Mouse (Mus musculus) gastrocnemius, adult 18-20 months (tissue): ENCODE results near the gene Usf3. TPM values are rescaled to one million over a fixed set of nuclear protein-coding genes. Genes with fewer than 3 reads are reported as not detected.

ENCODE experiments used
- DNase-seq: peaks from one replicate; pipeline ENCODE4 v3.0.0; 2021; ENCODE audit warnings: low spot score
- total RNA-seq, 2 experiments: library from RNA; stranded (reverse); gene quantifications; 2 replicates each; pipeline ENCODE4 v1.2.3; 2021

Gene Usf3
- total RNA-seq, 2 experiments from 2014 or later = 43.0 to 52.5 TPM

DNA sequence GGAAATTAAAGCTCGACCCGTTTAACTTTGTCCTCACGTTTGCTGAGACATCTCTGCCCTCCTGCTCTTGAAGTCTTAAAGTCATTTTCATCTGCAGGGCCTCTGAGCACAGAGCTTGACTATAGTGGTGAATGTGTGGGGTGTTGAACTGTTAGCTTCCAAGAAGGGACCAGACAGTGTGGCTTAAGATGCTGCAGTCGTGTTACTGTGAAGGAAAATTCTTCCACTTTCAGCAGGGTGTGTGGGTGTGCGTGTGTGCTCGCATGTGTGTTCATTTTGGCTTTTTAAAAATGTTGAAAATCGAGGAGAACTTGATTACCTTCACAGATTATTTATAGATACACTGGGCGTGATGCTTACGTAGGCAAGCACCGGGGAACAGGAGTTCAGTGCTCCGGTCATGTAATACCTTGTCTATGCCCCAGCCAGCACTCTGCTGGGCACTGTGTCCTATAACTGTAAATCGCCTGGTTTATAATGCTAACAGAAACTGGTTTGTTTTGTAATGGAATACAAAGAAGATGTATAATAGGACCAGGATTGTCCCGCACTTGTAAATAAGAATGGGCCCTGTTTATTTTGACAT is 53.8 kb downstream of the Usf3 start:
- peak; percentile 55 for DNase-seq

DNA sequence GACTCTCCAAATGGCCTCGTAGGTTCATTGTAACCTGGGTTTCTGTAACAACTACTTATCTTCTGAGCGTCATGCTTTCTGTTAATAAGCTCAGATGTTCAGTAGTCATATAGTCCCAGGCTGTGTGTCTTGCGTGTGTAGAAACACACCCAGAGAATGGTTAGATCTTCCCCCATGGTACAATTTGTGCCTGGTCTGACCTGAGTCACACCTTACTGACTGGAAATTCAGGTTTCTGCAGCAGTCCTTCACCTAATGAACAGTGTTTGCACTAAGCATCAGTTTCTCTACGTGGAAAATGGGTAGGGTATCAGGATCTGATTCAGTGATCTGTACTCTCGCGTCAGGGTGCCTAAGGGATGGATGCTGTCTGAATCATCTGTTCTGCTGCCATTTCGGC is 60.0 kb downstream of the Usf3 start:
- DNase-seq = no peak

DNA sequence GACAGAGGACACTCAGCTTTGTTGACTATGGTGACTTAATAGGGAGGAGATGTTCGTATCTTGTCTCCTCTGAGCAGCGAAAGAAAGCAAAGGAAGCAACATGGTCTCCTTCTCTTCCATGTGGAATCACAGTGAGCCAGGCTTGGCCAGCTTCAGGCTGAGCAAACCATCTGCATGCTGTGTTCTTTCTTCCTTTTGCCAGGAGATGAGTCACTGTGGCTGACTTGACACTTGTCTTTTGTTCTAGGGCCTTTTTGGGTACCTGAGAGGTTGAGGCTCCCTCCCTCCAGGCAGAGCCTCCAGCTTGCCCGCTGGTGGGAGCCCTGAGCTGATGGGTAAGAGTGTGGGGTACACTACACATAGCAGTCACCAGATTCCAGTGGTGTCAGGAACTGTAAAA is 64.8 kb downstream of the Usf3 start:
- no peak for DNase-seq

DNA sequence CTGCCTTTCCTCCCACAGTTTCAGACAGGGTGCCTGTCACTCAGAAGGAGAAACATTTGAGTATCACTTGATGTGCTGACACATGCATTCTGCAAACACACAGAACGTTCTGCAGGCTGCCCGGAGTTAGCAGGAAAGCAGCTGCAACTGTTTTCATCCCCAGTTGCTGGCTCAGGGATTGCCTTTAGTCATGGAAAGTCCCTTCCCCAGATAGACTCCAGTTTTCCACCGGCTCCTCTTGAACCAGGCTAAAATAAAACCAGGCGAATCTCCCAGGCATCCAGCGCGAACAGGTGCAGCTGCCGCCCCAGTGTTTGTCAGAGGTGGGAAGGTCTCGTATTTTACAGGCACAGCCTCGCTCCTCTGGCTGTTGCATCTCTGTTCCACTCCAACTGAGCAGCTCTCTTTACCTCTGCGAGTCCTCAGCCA is 65.8 kb downstream of the Usf3 start:
- DNase-seq = peak; percentile 89

DNA sequence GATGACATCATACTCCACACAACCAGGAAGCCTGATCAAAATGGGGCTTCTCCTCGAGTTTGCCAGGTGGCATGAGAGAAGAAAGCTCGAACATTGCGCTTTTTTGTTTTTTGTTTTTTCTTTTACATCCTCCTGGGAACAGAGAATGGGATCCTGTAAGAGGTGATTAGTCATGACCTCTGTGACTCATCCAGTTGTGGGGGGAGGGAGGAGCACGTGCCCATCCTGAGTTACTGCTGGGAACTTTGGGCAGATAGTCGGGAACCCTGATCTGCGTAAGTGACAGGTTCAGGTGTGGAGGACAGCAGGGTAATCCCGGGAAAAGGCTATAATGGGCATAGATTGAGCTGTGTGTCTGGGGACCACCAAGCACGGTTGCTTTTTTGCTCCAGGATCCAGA is 67.4 kb downstream of the Usf3 start:
- no peak for DNase-seq

DNA sequence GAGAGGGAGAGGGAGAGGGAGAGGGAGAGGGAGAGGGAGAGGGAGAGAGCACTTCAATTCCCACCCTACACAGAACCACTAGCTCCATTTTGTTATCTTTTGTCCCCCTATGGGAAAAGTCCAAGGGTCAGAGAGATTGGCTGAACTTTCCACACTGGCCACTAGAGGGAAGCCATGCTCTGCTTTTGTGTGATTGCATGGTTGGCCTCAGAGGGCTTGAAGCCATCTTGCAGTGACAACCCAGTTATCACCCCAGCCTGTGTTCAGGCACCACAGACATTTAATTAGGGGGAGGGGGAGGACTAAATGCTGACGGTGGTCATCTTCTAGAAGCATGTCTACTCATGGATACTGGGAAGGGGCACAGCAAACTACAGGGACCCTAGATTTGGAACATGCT is 69.6 kb downstream of the Usf3 start:
- peak; percentile 88 for DNase-seq

DNA sequence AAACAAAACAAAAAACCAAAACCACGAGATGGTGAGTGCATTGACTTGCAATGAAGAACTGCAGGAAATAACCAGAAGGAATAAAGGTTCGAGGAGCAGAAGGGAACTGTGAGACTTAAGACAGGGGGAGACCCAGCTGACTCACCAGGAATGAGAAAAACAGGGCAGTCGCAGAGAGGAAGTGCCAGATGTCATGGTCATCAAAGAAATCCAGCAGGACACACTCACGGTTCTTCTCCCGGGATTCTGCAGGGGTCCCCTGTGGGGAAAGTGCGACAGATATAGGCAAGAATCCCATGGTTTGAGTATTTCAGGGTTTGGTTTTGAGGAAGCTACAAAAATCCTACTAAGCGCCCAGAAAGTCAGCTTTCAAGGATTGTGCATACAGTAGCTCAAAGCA is 70.3 kb downstream of the Usf3 start:
- DNase-seq = no peak

DNA sequence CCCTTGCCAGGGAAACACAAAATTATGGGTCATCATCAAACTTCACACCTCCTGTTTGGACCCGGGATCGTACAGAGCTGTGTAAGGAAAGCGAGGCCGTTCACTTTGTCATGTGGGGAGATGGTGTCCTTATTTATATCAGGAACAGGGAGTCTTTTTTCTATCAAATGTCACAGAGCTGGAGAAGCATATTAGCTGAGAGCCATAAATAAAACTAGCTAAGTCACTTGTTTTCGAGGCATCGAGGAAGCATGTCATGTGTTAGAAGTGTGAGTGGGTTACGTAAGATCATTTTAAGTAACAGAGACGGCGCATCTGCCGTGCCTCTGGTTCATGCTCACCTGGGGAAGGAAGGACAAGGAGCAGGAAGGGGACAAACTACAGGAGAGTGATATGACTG is 76.9 kb downstream of the Usf3 start:
- DNase-seq = no peak

DNA sequence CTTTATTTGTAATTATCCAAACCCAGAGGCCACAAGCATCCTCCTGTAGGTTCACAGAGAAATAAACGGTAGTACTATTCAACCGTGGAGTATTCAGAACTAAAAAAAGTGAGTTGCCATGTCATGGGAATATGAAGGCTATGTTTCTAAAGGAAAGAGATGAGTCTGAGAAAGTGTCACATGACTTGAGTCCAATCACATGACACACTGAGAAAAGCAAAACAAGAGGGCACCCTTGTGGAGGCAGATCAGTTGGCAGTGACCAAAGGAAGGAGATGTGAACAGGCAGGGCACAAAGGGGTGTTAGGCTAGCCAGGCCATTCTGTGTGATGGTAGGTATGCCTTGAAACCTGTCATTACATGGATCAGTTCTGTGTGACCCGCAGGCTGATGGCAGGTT is 79.7 kb downstream of the Usf3 start:
- DNase-seq = no peak

DNA sequence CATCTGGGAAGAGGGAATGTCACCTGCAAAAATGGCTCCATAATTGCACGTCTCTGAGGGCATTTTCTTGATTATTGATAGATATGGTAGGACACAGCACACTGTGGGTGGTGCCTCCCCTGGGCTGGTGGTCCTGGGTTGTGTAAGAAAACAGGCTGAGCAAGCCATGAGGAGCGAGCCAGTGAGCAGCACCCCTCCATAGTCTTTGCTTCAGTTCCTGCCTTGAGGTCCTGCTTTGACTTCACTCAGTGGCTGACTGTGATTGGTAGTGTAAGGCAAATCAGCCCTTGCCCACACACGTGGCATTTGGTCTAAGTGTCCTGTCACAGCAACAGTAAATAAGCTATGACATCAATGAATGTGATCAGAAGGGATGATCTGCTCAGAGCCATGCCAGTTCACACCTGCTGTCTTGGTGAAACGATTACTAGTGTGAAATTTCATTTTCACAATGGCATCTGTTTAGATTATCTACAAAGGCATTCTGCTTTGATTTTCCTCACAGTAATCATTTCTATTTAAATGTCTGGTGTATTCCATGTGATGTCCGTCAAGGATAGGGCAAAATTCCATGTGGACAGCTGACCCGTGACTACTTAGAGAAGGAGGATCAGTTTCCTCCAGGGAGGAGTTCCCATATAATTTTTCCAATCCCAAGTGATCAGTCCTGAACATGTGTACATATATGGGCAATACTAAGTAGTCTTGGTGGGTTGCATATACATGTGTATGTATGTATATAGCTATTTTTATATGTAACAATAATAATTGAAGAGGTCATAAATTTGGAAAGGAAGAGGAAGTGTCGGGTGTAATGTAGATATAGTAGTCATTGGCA is 81.0 kb downstream of the Usf3 start:
- no peak for DNase-seq

DNA sequence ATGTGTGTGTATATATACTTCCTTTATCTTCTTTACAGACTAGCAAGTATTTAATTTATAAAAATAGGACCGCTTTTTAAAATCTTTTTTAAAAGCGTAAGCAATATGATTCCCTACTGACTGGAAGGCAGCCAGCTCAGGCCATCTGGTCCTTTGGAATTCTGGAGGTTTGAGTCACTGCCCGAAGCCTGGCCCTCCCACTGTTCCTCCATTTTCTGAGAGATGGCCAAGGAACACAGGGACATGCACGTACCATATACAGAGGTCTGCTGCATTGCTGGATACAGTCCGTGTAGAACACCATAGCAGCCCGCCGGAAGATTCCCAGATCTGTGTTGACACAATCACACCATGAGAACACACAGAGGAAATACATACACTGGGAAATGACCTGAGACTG is 81.7 kb downstream of the Usf3 start:
- peak; percentile 62 for DNase-seq

DNA sequence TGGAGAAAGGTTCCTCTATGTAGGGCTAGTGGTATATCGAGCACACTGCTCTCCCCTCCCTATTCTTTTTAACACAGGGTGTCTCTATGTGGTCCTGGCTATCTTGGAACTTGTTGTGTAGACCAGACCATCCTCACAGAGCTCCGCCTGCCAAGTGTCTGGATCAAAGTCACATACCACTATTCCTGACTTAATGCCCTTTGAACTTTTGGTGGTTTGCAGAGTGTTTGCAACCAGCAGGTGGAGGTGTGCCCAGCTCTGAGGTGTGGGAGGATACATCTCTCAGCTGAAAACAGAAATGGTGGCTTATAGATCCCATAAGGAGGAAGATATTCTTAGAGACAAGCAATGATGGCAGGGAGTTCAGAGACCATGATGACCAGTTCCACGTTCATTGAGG is 84.4 kb downstream of the Usf3 start:
- DNase-seq = no peak

DNA sequence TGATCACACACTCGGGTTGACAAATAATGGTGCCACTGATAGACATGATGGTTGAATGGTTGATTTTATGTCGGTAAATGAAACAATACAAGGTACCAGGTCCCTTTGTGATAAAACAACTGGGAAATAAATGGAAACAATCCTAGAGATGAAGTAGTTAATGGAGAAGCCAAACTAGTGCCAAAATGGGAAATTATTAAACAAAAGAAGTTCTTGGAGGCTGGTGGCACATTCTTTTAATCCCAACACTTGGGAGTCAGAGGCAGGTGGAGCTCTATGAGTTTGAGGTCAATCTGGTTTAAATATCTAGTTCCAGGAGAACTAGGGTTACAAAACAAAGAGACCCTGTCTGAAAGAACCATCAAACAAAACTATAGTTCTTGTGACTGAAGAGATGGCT is 91.9 kb downstream of the Usf3 start:
- DNase-seq = no peak

DNA sequence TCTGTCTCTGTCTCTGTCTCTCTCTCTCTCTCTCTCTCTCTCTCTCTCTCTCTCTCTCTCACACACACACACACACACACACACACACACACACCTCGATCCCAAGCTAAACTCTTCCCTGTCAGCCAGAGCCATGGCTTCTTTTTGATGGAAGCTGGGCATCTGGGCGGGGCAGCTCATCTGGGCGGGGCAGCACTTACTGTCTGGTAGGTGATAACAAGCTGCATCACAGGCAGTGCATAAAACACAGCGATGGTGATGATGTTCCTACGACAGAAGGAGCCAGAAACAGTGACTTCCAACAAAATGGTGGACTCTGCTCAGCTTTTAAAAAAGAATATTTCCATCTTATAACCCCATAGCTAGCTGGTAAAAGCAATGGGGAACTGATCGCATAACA is 92.5 kb downstream of the Usf3 start:
- no peak for DNase-seq

DNA sequence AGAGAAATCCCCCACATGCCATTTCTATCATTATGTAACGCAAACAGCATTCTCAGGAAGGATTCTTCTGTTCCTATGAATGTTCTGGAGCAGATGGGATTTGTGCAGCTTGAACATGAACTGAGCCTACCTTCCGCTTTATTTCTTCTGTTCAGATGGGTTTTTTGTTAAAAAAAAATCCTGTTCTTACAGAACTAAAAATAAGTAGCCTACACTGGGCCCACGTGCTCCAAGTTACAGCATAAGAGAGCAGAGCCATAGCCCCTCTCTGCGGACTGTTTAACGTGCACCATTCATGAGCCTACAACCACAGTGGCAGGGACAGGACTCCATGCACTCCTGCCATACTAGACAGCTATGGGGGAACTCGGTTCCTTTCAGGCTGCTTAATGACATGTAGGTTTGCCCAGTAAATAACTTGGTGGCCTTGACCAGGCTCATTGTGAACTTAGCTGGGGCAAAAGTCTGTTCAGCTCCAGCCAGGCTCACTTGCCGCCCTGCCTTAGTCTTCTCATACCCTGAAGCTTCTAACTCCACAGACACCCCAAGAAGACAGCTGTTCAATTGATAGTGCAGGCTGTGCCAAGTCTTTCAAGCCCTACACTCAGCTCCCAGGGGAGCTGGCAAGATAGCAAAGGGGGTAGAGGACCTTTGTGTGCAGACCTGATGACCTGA is 95.6 kb downstream of the Usf3 start:
- no peak for DNase-seq

DNA sequence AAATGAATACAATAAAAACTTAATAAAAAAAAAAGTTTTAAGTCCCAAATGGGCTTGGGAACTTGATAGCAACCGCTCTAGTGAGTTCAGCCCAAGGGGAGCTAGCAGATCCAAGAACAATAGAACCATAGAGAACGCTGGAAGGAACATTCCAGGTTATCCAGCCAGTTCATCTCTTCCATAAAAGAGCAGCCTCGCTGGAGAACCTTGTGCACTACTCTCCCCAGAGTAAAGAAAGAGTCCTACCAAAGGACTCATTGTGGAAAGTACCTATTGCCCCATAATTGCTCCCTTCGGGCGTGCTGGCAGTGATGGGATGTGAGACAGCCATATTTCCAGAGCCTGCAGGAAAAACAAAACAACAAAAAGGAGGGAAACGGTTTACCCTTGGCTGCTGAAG is 96.5 kb downstream of the Usf3 start:
- no peak for DNase-seq

DNA sequence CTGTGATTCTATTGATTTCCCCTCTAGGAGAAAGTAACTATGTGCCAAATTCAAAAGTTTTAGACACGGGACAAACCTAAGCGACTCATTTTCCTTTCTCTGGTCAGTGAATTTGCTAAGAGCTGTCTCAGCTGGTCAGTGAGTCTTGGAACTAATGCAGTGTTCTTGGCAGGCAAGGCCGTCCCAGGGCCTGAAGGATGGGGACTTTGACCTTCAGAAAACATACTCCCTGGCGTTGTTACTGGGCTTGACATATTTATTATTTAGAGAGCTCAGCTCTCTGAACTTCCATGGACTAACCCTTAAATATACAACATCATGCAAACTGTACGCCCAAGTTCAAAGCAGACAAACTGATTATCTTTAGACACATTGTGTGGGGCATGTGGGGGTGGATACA is 97.6 kb downstream of the Usf3 start:
- peak; percentile 49 for DNase-seq

DNA sequence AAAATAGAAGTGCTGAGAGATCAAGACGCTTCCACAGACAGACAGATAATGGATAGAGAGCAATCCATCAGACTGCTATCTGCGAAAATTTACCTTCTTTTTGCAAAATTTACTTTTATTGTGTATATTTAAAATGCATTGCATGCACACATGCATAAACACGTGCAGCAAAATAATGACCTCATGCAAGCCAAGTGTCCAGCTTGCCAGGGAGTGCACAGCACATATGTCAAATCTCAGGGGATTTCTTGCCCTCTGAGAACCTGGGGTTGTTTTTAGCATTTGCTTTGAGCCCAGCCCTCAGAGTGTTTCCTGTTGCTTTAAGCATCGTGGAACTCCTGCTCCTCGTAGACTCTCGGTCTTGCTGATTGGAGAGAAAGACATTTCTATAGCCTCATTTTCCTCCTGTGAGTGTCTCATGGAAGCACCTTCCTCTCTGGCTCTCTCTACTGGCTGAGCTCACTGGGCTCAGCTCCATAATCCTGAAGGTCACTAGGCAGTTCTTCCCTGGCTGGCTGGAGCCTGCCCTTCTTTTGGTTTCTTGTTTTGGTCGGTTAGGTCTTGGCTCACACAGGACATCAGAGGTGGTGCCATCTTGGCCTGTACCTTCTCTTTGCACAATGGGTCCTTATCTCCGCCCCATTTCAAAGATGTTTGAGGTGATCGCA is 98.5 kb downstream of the Usf3 start:
- DNase-seq = peak; percentile 41
